Mouse (Mus musculus) heart, postnatal 0 days (tissue): Measurements from ENCODE around the gene Fsd1. TPM values are rescaled to one million over a fixed set of nuclear protein-coding genes. Genes with fewer than 3 reads are reported as not detected.

Source experiments
- ATAC-seq: fragments of 200-750 bp; cut with Nextera tagmentation; 2 replicates; pipeline ENCODE4 v1.8.0; 2017; ENCODE audit warnings: low read depth, moderate number of reproducible peaks, moderate library complexity; ENCODE audit not compliant: insufficient read depth
- DNase-seq: peaks from one replicate; pipeline ENCODE4 v3.0.0-alpha.2; 2016; ENCODE audit warnings: low spot score
- H3K27ac ChIP-seq: fragments of 300-500 bp; sonication (generic); 2 replicates; pipeline ENCODE4 v1.5.1; 2014; ENCODE audit warnings: low read depth, mild to moderate bottlenecking
- H3K27me3 ChIP-seq: fragments of 300-500 bp; sonication (generic); 2 replicates; pipeline ENCODE4 v1.6.1; 2014; ENCODE audit warnings: low read length, mixed read lengths; ENCODE audit not compliant: control insufficient read depth, insufficient read depth
- H3K36me3 ChIP-seq: fragments of 300-500 bp; sonication (generic); replicated peaks from 2 replicates; pipeline ENCODE4 v1.6.1; 2014; ENCODE audit warnings: low read length, mixed read lengths; ENCODE audit not compliant: control insufficient read depth, insufficient read depth
- H3K4me1 ChIP-seq: fragments of 300-500 bp; sonication (generic); 2 replicates; pipeline ENCODE4 v1.6.1; 2014; ENCODE audit warnings: antibody characterized with exemption; ENCODE audit not compliant: control insufficient read depth, insufficient read depth
- H3K4me2 ChIP-seq: fragments of 300-500 bp; sonication (generic); 2 replicates; pipeline ENCODE4 v1.6.1; 2014; ENCODE audit warnings: low read depth, mild to moderate bottlenecking, low read length, moderate library complexity
- H3K4me3 ChIP-seq: fragments of 300-500 bp; sonication (generic); 2 replicates; pipeline ENCODE4 v1.5.1; 2014; ENCODE audit warnings: low read depth, low read length
- H3K9ac ChIP-seq: fragments of 300-500 bp; sonication (generic); replicated peaks from 2 replicates; pipeline ENCODE4 v1.6.1; 2014; ENCODE audit warnings: low read depth, low read length, mixed read lengths
- H3K9me3 ChIP-seq: fragments of 300-500 bp; sonication (generic); replicated peaks from 2 replicates; pipeline ENCODE4 v1.6.1; 2016; ENCODE audit warnings: low read length; ENCODE audit not compliant: control insufficient read depth
- CTCF ChIP-seq: IDR thresholded peaks from 2 replicates; pipeline ENCODE4 v1.5.1; 2016; ENCODE audit warnings: antibody characterized with exemption, control low read depth, low read depth
- EP300 ChIP-seq: IDR thresholded peaks from 2 replicates; pipeline ENCODE4 v1.6.1; 2016; ENCODE audit warnings: antibody characterized with exemption, low read depth
- WGBS: fragments of 180-500 bp; shearing (Covaris S2); extraction: QIAGEN DNeasy Blood & Tissue Kit; methylation state at CpG from one replicate; pipeline ENCODE4 v1.1.7; 2014; 5-methylcytosine and 5-hydroxymethylcytosine counted together
- polyA plus RNA-seq: library from polyadenylated mRNA; unstranded; fragments of >200 nt; fragmentation: Nextera tagmentation; extraction: Ambion mirVana; gene quantifications from 2 replicates; pipeline ENCODE4 v1.2.1, GENCODE M21; 2015
- total RNA-seq: library from RNA; depleted of rRNA; stranded (reverse); fragments of >200 nt; gene quantifications from 2 replicates; pipeline ENCODE4 v1.2.3, GENCODE M21; 2014; ENCODE audit warnings: low replicate concordance

Fsd1 gene
- total and polyA plus RNA-seq, 2 experiments from 2014 or later: 0.26 TPM; not detected in 1

- Histone ChIP-seq H3K27me3 (no peaks in the 10 kb centered on the region), H3K9ac (no peak overlapping the region; the same call in 1 of the 2 replicates), H3K36me3 (0 out of 2 replicates have a peak, but pooled peaks cover 23% of the 10 kb centered on the region), H3K27ac (no peak overlapping the region), H3K9me3 (no peaks in the 10 kb centered on the region), H3K4me1 (peaks cover 57% of the 10 kb centered on the region), H3K4me3 (no peak overlapping the region), H3K4me2 (no peak overlapping the region)
- 78% methylated on average over 5 of the region's 5 CpGs for WGBS
- DNase-seq: no peak
- TF ChIP-seq CTCF: no peak
- no peak for TF ChIP-seq EP300
- ATAC-seq: no peak
Measured at GRCm38 (mm10) chr17:56027801-56028441, 41.6 kb downstream of the Fsd1 start.

DNA sequence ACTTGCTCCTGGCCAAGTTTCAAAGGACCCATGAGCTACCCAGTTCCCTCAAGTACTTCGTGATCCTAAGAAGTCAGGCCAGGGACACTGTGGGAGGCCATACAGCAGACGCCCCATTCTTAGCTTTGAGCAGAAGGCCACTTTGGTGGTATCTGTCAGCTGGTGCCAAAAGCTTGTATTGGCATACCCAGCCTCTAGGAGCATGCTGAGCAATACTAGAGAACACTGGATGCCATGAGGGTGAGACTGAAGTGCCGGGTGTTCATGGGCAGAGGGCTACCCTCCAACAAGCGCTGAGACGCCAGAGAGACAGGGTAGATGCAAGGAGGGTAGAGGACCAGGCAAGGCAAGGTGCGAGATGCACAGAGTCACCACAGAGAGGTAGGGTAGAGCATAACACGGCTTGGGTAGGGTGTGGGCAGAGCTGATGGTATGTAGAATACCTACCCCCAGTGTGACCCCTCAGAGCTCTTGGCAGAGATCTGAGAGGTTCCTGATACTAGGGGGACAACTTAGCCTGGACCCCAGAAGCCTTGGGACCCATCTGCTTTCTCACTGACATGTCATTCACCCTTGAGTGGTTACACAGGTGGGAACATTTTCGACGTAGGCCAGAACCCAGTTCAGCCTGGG lies 44.0 kb downstream of the Fsd1 start:
- Histone ChIP-seq H3K27ac (peak overlapping the region; percentile 1; the same call in 1 of the 2 replicates), H3K4me3 (no peak overlapping the region), H3K9ac (no peak overlapping the region), H3K4me2 (no peak overlapping the region), H3K27me3 (no peaks in the 10 kb centered on the region), H3K9me3 (no peaks in the 10 kb centered on the region), H3K36me3 (peaks cover 39% of the 10 kb centered on the region), H3K4me1 (peaks cover 47% of the 10 kb centered on the region)
- DNase-seq: no peak
- 81% methylated on average over 9 of the region's 9 CpGs for WGBS
- TF ChIP-seq CTCF: no peak
- no peak for TF ChIP-seq EP300
- no peak for ATAC-seq

DNA sequence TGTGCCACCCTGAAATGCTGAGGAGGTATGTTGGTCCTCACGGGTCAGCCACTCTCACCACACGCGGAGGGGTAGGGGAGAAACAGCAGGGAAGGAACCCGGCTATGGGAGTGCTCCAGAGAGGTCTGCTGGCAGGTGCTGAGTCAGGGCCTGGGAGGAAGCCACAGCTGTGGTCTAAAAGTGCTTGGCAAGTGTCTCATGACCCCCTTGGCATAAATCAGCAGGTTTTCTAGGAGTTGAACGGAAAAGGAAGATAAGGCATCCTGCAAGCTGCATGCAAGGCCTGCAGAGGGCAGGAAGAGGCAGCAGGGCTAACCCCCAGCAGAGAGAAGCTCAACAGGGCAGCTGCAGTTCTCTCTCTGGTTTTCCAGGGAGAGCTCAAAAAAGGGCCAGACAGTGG lies 44.6 kb downstream of the Fsd1 start:
- Histone ChIP-seq H3K27me3 (no peaks in the 10 kb centered on the region), H3K4me1 (peaks cover 45% of the 10 kb centered on the region), H3K4me2 (no peak overlapping the region), H3K9me3 (no peaks in the 10 kb centered on the region), H3K4me3 (no peak overlapping the region), H3K36me3 (peaks cover 39% of the 10 kb centered on the region), H3K27ac (peak overlapping the region; percentile 20; the same call in 1 of the 2 replicates), H3K9ac (no peak overlapping the region)
- no peak; the same call in 1 of the 2 replicates for ATAC-seq
- DNase-seq: peak; percentile 52
- 24% methylated on average over 5 of the region's 5 CpGs for WGBS
- no peak for TF ChIP-seq EP300
- 0 out of 2 replicates have a peak, but pooled peaks have one; percentile 10 for TF ChIP-seq CTCF

- no peak for DNase-seq
- Histone ChIP-seq H3K36me3 (peaks cover 39% of the 10 kb centered on the region), H3K4me3 (no peak overlapping the region), H3K27ac (0 out of 2 replicates have a peak overlapping the region, but pooled peaks have one; percentile 20), H3K9ac (no peak overlapping the region), H3K9me3 (no peaks in the 10 kb centered on the region), H3K4me1 (peaks cover 40% of the 10 kb centered on the region), H3K4me2 (no peak overlapping the region), H3K27me3 (no peaks in the 10 kb centered on the region)
- no peak for TF ChIP-seq EP300
- TF ChIP-seq CTCF: no peak
- no peak for ATAC-seq
- 89% methylated on average over 7 of the region's 7 CpGs for WGBS
Measured at GRCm38 (mm10) chr17:56031431-56031830, 45.1 kb downstream of the Fsd1 start.

- 0 out of 2 replicates have a peak overlapping the region, but pooled peaks have one; percentile 9 for H3K27ac ChIP-seq
- no peak for ATAC-seq
- no peak overlapping the region for H3K9ac ChIP-seq
- no peaks in the 10 kb centered on the region for H3K9me3 ChIP-seq
- 75% methylated on average over 6 of the region's 6 CpGs for WGBS
- H3K27me3 ChIP-seq: no peaks in the 10 kb centered on the region
- no peak for DNase-seq
- peaks cover 32% of the 10 kb centered on the region; the same call in 1 of the 2 replicates for H3K4me1 ChIP-seq
- no peak for TF ChIP-seq EP300
- TF ChIP-seq CTCF: no peak
- no peak overlapping the region for H3K4me2 ChIP-seq
- no peak overlapping the region for H3K4me3 ChIP-seq
- H3K36me3 ChIP-seq: peaks cover 39% of the 10 kb centered on the region
Measured at GRCm38 (mm10) chr17:56032127-56032733, 45.9 kb downstream of the Fsd1 start.
